In the genomic region with DNA sequence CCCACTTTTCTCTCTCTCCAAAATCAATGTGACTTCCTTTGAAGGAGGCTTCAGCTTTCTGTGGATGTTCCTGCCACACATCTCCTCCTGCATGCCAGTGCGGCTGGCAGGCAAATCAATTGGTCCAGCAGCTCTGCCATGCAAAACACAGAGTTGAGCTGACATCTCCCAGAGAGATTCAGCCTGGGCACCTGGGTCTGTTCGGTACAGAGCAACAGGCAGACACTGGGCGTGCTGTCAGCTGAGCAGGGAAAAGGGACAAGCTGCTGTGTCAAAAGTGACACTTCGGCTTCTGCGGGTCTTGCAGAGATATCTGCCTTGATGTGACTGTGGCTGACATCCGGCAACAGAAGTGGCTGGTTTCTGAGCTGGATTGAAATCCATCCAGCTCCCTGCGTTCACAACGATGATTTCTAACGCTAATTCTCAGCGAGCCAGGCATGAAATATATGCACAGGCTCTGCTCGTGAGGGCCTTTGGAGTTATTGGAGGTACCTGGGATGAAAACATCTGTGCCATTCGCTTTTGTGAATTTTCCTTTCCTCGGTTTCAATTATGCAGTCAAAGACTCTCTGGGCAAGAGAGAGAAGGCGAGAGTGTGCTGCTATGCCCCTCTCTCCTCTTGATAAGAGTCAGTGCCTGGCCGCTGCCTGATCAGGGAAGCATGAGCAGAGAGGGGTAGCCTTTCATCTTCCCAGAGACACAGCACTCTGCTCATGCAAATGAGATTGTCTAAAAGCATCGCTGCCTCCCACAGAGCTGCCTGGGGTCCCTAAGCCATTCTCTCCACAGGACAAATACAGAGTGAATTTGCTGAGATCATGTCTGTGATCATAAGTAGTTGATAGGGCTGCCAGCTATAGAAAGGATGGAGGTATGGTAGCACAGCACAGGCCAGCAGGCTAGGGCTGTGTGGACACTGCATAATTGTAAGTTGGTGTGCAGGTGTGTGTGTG, we compare ENCODE assay signal across 12 mouse cellular contexts.
DNase-seq lines count a peak whose midpoint lies in the region; ATAC-seq and TF ChIP-seq lines count a peak whose summit lies in the region.
"Had no signal": no experiment of that assay in that cellular context is flagged by ENCODE, and none has a peak within 500 bp of the region (broad histone marks: within the 10 kb centered on the region; RNA-seq: fewer than 3 reads in every experiment).

No protein-coding gene starts in this region.

- H3K4me3 ChIP-seq in kidney, postnatal 0 days (replicated peaks; ENCODE audit: low read depth, low read length), result no peak overlapping the region
- H3K4me3 ChIP-seq in hindbrain, embryonic 14.5 days (replicated peaks; ENCODE audit: low read length), result no peak overlapping the region
- H3K4me3 ChIP-seq in midbrain, postnatal 0 days (ENCODE audit: low read depth, low read length), result no peak overlapping the region
- H3K4me3 ChIP-seq: limb, embryonic 12.5 days had no signal

- WGBS in kidney, postnatal 0 days, result 18% methylated on average over 16 of the region's 16 CpGs
- whole genome bisulfite sequencing in hindbrain, embryonic 14.5 days, result 12% methylated on average over 16 of the region's 16 CpGs
- WGBS in midbrain, postnatal 0 days, result 2% methylated on average over 16 of the region's 16 CpGs

- no peaks in the 10 kb centered on the region for H3K9me3 ChIP-seq in kidney, postnatal 0 days (replicated peaks; ENCODE audit: low read length)
- no peaks in the 10 kb centered on the region for H3K9me3 ChIP-seq in hindbrain, embryonic 14.5 days (ENCODE audit: control insufficient read depth, low read length)
- H3K9me3 ChIP-seq in midbrain, postnatal 0 days (ENCODE audit: low read length), result no peaks in the 10 kb centered on the region
- H3K9me3 ChIP-seq: limb, embryonic 12.5 days had no signal

- H3K4me2 ChIP-seq in kidney, postnatal 0 days (ENCODE audit: low read length), result peak overlapping the region; percentile 23
- H3K4me2 ChIP-seq in hindbrain, embryonic 14.5 days (replicated peaks), result peak overlapping the region; percentile 38
- peak overlapping the region; percentile 21 for H3K4me2 ChIP-seq in midbrain, postnatal 0 days (ENCODE audit: low read depth, low read length, poor library complexity, severe bottlenecking)
- H3K4me2 ChIP-seq: limb, embryonic 12.5 days had no signal

- H3K36me3 ChIP-seq in kidney, postnatal 0 days (ENCODE audit: insufficient read depth, low read length), result no peaks in the 10 kb centered on the region
- H3K36me3 ChIP-seq in hindbrain, embryonic 14.5 days (replicated peaks; ENCODE audit: control insufficient read depth, insufficient read depth), result no peaks in the 10 kb centered on the region
- no peaks in the 10 kb centered on the region for H3K36me3 ChIP-seq in midbrain, postnatal 0 days (ENCODE audit: insufficient read depth, low read length)
- H3K36me3 ChIP-seq: limb, embryonic 12.5 days had no signal

- DNase-seq in cerebellum, postnatal 14 days, result peak; percentile 35 to 43
- DNase-seq in cerebellum, adult 8-10 months, result no peak
- DNase-seq in kidney, postnatal 0 days (ENCODE audit: low spot score), result no peak
- no peak for DNase-seq in kidney, postnatal 25 days
- peak; percentile 32 for DNase-seq in hindbrain, embryonic 14.5 days (ENCODE audit: low spot score)
- DNase-seq in midbrain, postnatal 0 days (ENCODE audit: low spot score), result peak; percentile 69
- DNase-seq in thymus, postnatal 14 days, result no peak
- DNase-seq in cerebellum, adult 18-20 months, result no peak
- DNase-seq: lung, postnatal 36 days had no signal

- H3K9ac ChIP-seq in kidney, postnatal 0 days (ENCODE audit: low read depth, low read length), result no peak overlapping the region
- peak overlapping the region; percentile 49 for H3K9ac ChIP-seq in hindbrain, embryonic 14.5 days
- H3K9ac ChIP-seq in midbrain, postnatal 0 days (replicated peaks; ENCODE audit: low read length, poor library complexity, severe bottlenecking), result 0 out of 2 replicates have a peak overlapping the region, but pooled peaks have one; percentile 36
- H3K9ac ChIP-seq: limb, embryonic 12.5 days had no signal

- ATAC-seq in kidney, postnatal 0 days (replicated peaks; ENCODE audit: low FRiP score, low read depth), result no peak
- peak; percentile 72 for ATAC-seq in hindbrain, embryonic 14.5 days (ENCODE audit: low FRiP score)
- peak; percentile 61 for ATAC-seq in midbrain, postnatal 0 days (ENCODE audit: low FRiP score)
- ATAC-seq: inflammation-experienced regulatory T-cells, adult 6 months; Patski had no signal

- H3K27ac ChIP-seq in kidney, postnatal 0 days, result no peak overlapping the region
- H3K27ac ChIP-seq in hindbrain, embryonic 14.5 days, result peak overlapping the region; percentile 87
- peak overlapping the region; percentile 86 for H3K27ac ChIP-seq in midbrain, postnatal 0 days (ENCODE audit: low read depth, low read length)
- H3K27ac ChIP-seq: limb, embryonic 12.5 days had no signal

- H3K4me1 ChIP-seq in kidney, postnatal 0 days (replicated peaks; ENCODE audit: insufficient read depth, low read length), result no peaks in the 10 kb centered on the region
- peaks cover 25% of the 10 kb centered on the region for H3K4me1 ChIP-seq in hindbrain, embryonic 14.5 days (replicated peaks; ENCODE audit: control insufficient read depth, insufficient read depth, low read length)
- H3K4me1 ChIP-seq in midbrain, postnatal 0 days (ENCODE audit: insufficient read depth, low read length), result peaks cover 14% of the 10 kb centered on the region

- no peak for TF ChIP-seq CTCF in kidney, postnatal 0 days (IDR thresholded peaks at IDR 0.05; ENCODE audit: low read depth)
- no peak for TF ChIP-seq CTCF in midbrain, postnatal 0 days (IDR thresholded peaks at IDR 0.05)

- H3K27me3 ChIP-seq in kidney, postnatal 0 days (ENCODE audit: insufficient read depth, low read length), result no peaks in the 10 kb centered on the region
- no peaks in the 10 kb centered on the region for H3K27me3 ChIP-seq in hindbrain, embryonic 14.5 days (ENCODE audit: control insufficient read depth, insufficient read depth, low read length)
- H3K27me3 ChIP-seq in midbrain, postnatal 0 days (ENCODE audit: insufficient read depth, low read length), result no peaks in the 10 kb centered on the region
- H3K27me3 ChIP-seq: Patski had no signal

Comparison
In these comparisons a context has a peak if more than half of its experiments do, and no peak if none do; other contexts are left out.
1. DNase-seq: peak in cerebellum, postnatal 14 days (2 of 2), hindbrain, embryonic 14.5 days (single experiment) and midbrain, postnatal 0 days (single experiment); none in cerebellum, adult 8-10 months (single experiment), kidney, postnatal 0 days (single experiment), kidney, postnatal 25 days (0 of 2), thymus, postnatal 14 days (single experiment) and cerebellum, adult 18-20 months (0 of 2).
2. Peak in every context shown above with its lines, with median percentiles within 50 percentile points of each other: H3K4me2 ChIP-seq.